Mouse (Mus musculus) heart, adult 9 months (tissue): ENCODE measurements around the gene Gm15130.

Experiments
- DNase-seq, 2 experiments: peaks; one replicate each; pipeline ENCODE4 v3.0.0; 2022; ENCODE audit warnings: low spot score in 2 of 2

Gm15130 gene

GRCm38 (mm10) chr2:111152836-111153235, at the start of gene Gm15130:
Gene Gm15130 (minus strand): TSS chr2:111152936.
- no peak for DNase-seq

DNA sequence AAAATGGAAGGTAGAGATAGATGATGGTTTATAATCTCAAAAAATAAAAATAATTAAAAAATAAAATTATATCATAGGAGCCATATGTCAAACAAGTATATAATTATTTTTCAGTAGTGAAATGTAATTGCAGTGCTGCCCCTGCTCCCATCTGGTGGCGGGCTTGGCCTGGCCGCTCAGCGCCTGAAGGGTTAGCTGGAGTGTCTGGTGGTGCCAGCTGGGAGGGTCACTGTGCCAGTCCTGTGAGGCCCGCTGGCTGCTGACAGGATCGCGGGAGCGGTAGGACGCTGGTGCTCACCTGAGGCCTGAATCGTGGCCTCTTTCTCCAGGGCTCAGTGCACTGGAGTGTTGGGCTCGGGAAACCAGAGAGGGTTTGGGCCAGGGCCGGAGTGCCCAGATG, 29.3 kb upstream of the Gm15130 start:
- no peak for DNase-seq

DNA sequence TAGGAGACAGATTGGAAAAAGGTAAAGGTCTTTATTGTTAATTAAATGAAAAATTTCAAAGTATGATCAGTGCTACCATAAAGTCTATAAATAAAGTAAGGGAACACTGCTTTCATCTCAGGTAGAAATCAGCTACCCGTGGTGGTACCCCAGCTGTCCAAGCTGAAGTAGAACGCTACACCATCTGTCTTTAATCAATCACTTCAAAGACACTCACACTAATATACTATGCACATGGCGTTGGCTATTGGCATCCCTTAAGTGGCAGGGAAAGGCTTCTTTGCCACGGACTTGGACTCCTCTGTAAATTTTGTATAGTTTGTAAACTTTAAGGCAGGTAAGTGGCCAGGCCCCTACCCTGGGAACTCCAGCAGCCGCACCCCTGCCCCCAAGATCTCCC, 17.0 kb downstream of the Gm15130 start:
- DNase-seq, result no peak

DNA sequence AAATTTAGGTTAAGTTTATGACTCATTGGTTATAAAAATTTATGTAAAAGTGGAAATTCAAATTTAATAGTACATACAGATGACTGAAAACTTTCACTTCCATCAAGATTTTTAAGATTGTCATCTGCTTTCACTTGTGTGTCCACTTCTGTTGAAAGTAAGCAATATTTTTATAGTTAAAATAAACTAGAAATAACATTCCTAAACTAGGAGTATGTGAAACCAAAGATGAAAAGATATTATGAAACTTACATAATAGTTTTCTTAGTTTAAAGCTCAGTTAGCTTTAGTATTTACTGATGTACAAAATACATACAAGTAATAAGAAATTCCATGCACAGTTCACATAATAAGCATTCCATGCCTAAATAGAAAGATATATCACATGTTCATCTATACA, 46.9 kb downstream of the Gm15130 start, which contains the start of gene Gm13941:
Gene Gm13941 (minus strand): TSS at position 101 of the 400 bp plus-strand sequence.
- DNase-seq, result no peak
